Comparison of ENCODE assay signal across 17 mouse cellular contexts in genomic region chr2:75821971-75822751, GRCm38 (mm10). TPM values are rescaled to one million over a fixed set of nuclear protein-coding genes. Genes with fewer than 3 reads are reported as not detected.
DNase-seq lines count a peak whose midpoint lies in the region; ATAC-seq and TF ChIP-seq lines count a peak whose summit lies in the region.
"Had no signal": no experiment of that assay in that cellular context is flagged by ENCODE, and none has a peak within 500 bp of the region (broad histone marks: within the 10 kb centered on the region; RNA-seq: fewer than 3 reads in every experiment).

No protein-coding gene starts in this region.

- TF ChIP-seq CTCF in lung, postnatal 0 days (IDR thresholded peaks at IDR 0.05) = no peak

- intact Hi-C loops in left cerebral cortex, postnatal 4 days (cut with DNase I) = no loop called here

- ATAC-seq in limb, embryonic 11.5 days (ENCODE audit: insufficient number of reproducible peaks, low FRiP score, low TSS enrichment, low read depth) = no peak
- peak; percentile 67; the same call in 1 of the 2 replicates for ATAC-seq in kidney, embryonic 15.5 days (replicated peaks; ENCODE audit: low FRiP score)
- ATAC-seq in lung, postnatal 0 days = no peak
- ATAC-seq: activated CD4-positive, CD25-positive, alpha-beta regulatory T cell, adult 4 months; forebrain, embryonic 13.5 days; liver, embryonic 12.5 days had no signal

- peak; percentile 19 for DNase-seq in adrenal gland, postnatal 14 days
- no peak for DNase-seq in adrenal gland, adult 8-10 months
- no peak for DNase-seq in limb, embryonic 11.5 days (ENCODE audit: low spot score)
- DNase-seq in limb, embryonic 10.5 days (ENCODE audit: low spot score) = no peak
- DNase-seq in lung, postnatal 0 days (ENCODE audit: low spot score) = no peak
- no peak for DNase-seq in left cerebral cortex, postnatal 4 days
- DNase-seq in layer of hippocampus, postnatal 25 days (ENCODE audit: extremely low spot score in 1 of 2, low spot score in 1 of 2) = no peak
- DNase-seq: cerebellum, adult 8-10 months; embryo, embryonic 11 days; midbrain, embryonic 14.5 days; right cerebral cortex, postnatal 14 days had no signal

- no peak overlapping the region for H3K27ac ChIP-seq in limb, embryonic 11.5 days (replicated peaks; ENCODE audit: low read depth, low read length)
- H3K27ac ChIP-seq in limb, embryonic 10.5 days = no peak overlapping the region
- 0 out of 2 replicates have a peak overlapping the region, but pooled peaks have one; percentile 14 for H3K27ac ChIP-seq in kidney, embryonic 15.5 days
- H3K27ac ChIP-seq in lung, postnatal 0 days (ENCODE audit: low read length) = no peak overlapping the region
- H3K27ac ChIP-seq: forebrain, embryonic 13.5 days; hindbrain, embryonic 12.5 days; liver, embryonic 12.5 days; lung, embryonic 15.5 days had no signal

- H3K4me1 ChIP-seq in limb, embryonic 11.5 days (ENCODE audit: control insufficient read depth, insufficient read depth, low read length) = no peaks in the 10 kb centered on the region
- H3K4me1 ChIP-seq in limb, embryonic 10.5 days = peaks cover 7% of the 10 kb centered on the region
- peaks cover 37% of the 10 kb centered on the region for H3K4me1 ChIP-seq in kidney, embryonic 15.5 days
- H3K4me1 ChIP-seq in lung, postnatal 0 days (ENCODE audit: insufficient read depth, low read depth, low read length) = no peaks in the 10 kb centered on the region
- H3K4me1 ChIP-seq: forebrain, embryonic 13.5 days; lung, embryonic 15.5 days had no signal

- 90% methylated on average over 13 of the region's 13 CpGs for WGBS in limb, embryonic 11.5 days
- 92% methylated on average over 13 of the region's 13 CpGs for WGBS in limb, embryonic 10.5 days
- 40% methylated on average over 13 of the region's 13 CpGs for WGBS in kidney, embryonic 15.5 days
- WGBS in lung, postnatal 0 days = 85% methylated on average over 13 of the region's 13 CpGs

- H3K27me3 ChIP-seq in limb, embryonic 11.5 days (ENCODE audit: control insufficient read depth, insufficient read depth, low read length) = no peaks in the 10 kb centered on the region
- no peaks in the 10 kb centered on the region for H3K27me3 ChIP-seq in limb, embryonic 10.5 days (ENCODE audit: low read depth, poor library complexity, severe bottlenecking)
- H3K27me3 ChIP-seq in kidney, embryonic 15.5 days = no peaks in the 10 kb centered on the region
- H3K27me3 ChIP-seq in lung, postnatal 0 days (replicated peaks; ENCODE audit: insufficient read depth, low read length) = no peaks in the 10 kb centered on the region
- H3K27me3 ChIP-seq: forebrain, embryonic 13.5 days; hindbrain, embryonic 12.5 days; liver, embryonic 12.5 days; lung, embryonic 15.5 days had no signal

- TF ChIP-seq EP300 in lung, postnatal 0 days (IDR thresholded peaks at IDR 0.05) = no peak

- H3K9me3 ChIP-seq in limb, embryonic 11.5 days (ENCODE audit: control insufficient read depth, low read length) = no peaks in the 10 kb centered on the region
- H3K9me3 ChIP-seq in limb, embryonic 10.5 days (replicated peaks) = no peaks in the 10 kb centered on the region
- H3K9me3 ChIP-seq in kidney, embryonic 15.5 days (replicated peaks) = no peaks in the 10 kb centered on the region
- H3K9me3 ChIP-seq in lung, postnatal 0 days (ENCODE audit: low read length) = no peaks in the 10 kb centered on the region
- H3K9me3 ChIP-seq: forebrain, embryonic 13.5 days; hindbrain, embryonic 12.5 days; liver, embryonic 12.5 days; lung, embryonic 15.5 days had no signal

- no peak overlapping the region for H3K4me3 ChIP-seq in limb, embryonic 11.5 days (ENCODE audit: low read depth, low read length)
- no peak overlapping the region for H3K4me3 ChIP-seq in limb, embryonic 10.5 days
- no peak overlapping the region for H3K4me3 ChIP-seq in kidney, embryonic 15.5 days (replicated peaks)
- no peak overlapping the region for H3K4me3 ChIP-seq in lung, postnatal 0 days (ENCODE audit: low read depth, low read length)
- H3K4me3 ChIP-seq: forebrain, embryonic 13.5 days; hindbrain, embryonic 12.5 days; liver, embryonic 12.5 days; lung, embryonic 15.5 days had no signal

- H3K9ac ChIP-seq in limb, embryonic 11.5 days (ENCODE audit: low read length) = 0 out of 2 replicates have a peak overlapping the region, but pooled peaks have one; percentile 17
- H3K9ac ChIP-seq in kidney, embryonic 15.5 days = no peak overlapping the region
- no peak overlapping the region for H3K9ac ChIP-seq in lung, postnatal 0 days (replicated peaks; ENCODE audit: low read depth)
- H3K9ac ChIP-seq: forebrain, embryonic 13.5 days; hindbrain, embryonic 12.5 days; liver, embryonic 12.5 days; lung, embryonic 15.5 days had no signal

- no peaks in the 10 kb centered on the region for H3K36me3 ChIP-seq in limb, embryonic 11.5 days (ENCODE audit: control insufficient read depth, insufficient read depth, low read length)
- H3K36me3 ChIP-seq in limb, embryonic 10.5 days = no peaks in the 10 kb centered on the region
- no peaks in the 10 kb centered on the region for H3K36me3 ChIP-seq in kidney, embryonic 15.5 days
- H3K36me3 ChIP-seq in lung, postnatal 0 days (ENCODE audit: insufficient read depth, low read length) = no peaks in the 10 kb centered on the region
- H3K36me3 ChIP-seq: hindbrain, embryonic 12.5 days; liver, embryonic 12.5 days; lung, embryonic 15.5 days had no signal

- H3K4me2 ChIP-seq in limb, embryonic 11.5 days (ENCODE audit: low read depth, severe bottlenecking) = no peak overlapping the region
- no peak overlapping the region for H3K4me2 ChIP-seq in kidney, embryonic 15.5 days
- no peak overlapping the region for H3K4me2 ChIP-seq in lung, postnatal 0 days (replicated peaks; ENCODE audit: low read depth, low read length)
- H3K4me2 ChIP-seq: forebrain, embryonic 13.5 days; hindbrain, embryonic 12.5 days; liver, embryonic 12.5 days; lung, embryonic 15.5 days had no signal

RNA-seq across cellular contexts. Expression of gene Agps, which starts 9.8 kb away (rescaled TPM):
- total RNA-seq in adrenal gland, postnatal 14 days (2021) = 34.7 and 40.2 TPM in 2 replicates
- 10 to 100 TPM; 36.7 to 39.1 (median 39.1) TPM for total RNA-seq in adrenal gland, adult 8-10 months (2022)
- 39.1 and 49.3 TPM in 2 replicates for polyA plus RNA-seq in limb, embryonic 11.5 days (2014; fragmentation: Nextera tagmentation; extraction: Ambion mirVana)
- polyA plus RNA-seq in limb, embryonic 10.5 days (2016; fragmentation: Nextera tagmentation; extraction: Ambion mirVana) = 44.5 and 46.6 TPM in 2 replicates
- 39.1 and 41.5 TPM in 2 replicates for polyA plus RNA-seq in kidney, embryonic 15.5 days (2015; fragmentation: Nextera tagmentation; extraction: Ambion mirVana)
- polyA plus RNA-seq in lung, postnatal 0 days (2015; fragmentation: Nextera tagmentation; extraction: Ambion mirVana) = 14.2 and 16.4 TPM in 2 replicates
- total RNA-seq in left cerebral cortex, postnatal 4 days (2021) = 10 to 100 TPM; 51.9 to 59.1 TPM
- total RNA-seq in layer of hippocampus, postnatal 25 days (2021) = 10 to 100 TPM; 42.0 to 44.5 TPM
